Mouse (Mus musculus): ENCODE measurements at regions not wholly inside any gene's neighbourhood (a gene's known extent, or its start where the extent isn't known, plus 50 kb on each side); places are given as distances from the start of the nearest gene placed in this dataset.

GRCm38 (mm10) chr19:16063533-16063915 is 69.1 kb upstream of the Gnaq start:
- TF ChIP-seq EP300 (IDR thresholded peaks at IDR 0.05; ENCODE audit: low read depth) (no peak), CTCF (IDR thresholded peaks at IDR 0.05; ENCODE audit: low read depth) (no peak)
